20 mouse cellular contexts compared by ENCODE assay signal in the genomic region with DNA sequence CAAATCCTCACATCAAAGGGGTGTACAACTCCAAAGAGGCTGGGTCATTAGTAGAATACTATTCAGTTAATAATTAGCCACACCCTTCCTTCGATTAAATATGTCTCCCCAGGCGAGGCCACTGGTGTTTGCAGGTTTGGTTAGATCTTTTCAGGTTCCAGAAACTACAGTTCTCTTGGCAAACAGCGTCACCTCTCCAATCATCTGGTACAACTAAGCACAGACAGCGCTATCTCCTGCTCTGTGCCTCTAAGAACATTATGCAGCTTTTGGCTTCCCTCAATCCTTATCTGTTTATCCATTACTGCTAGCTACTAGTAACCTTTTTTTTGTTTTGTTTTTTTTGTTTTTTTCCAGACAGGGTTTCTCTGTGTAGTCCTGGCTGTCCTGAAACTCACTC. TPM values are rescaled to one million over a fixed set of nuclear protein-coding genes. Genes with fewer than 3 reads are reported as not detected.
"Had no signal": no experiment of that assay in that cellular context is flagged by ENCODE, and none has a peak within 500 bp of the region (broad histone marks: within the 10 kb centered on the region; RNA-seq: fewer than 3 reads in every experiment).

No protein-coding gene starts in this region.

- H3K36me3 ChIP-seq: midbrain, embryonic 10.5 days; midbrain, embryonic 12.5 days; neural tube, embryonic 13.5 days; neural tube, embryonic 15.5 days; stomach, embryonic 15.5 days had no signal

- H3K4me2 ChIP-seq: lung, embryonic 14.5 days; midbrain, embryonic 12.5 days; neural tube, embryonic 13.5 days; neural tube, embryonic 15.5 days; stomach, embryonic 15.5 days had no signal

- H3K9me3 ChIP-seq: megakaryocyte, embryonic 14.5 days; midbrain, embryonic 10.5 days; midbrain, embryonic 12.5 days; neural tube, embryonic 13.5 days; neural tube, embryonic 15.5 days; stomach, embryonic 15.5 days had no signal

- DNase-seq: lung, adult 18-20 months; lung, embryonic 14.5 days; lung, postnatal 10 days; lung, postnatal 4 days; midbrain, embryonic 14.5 days; right cerebral cortex, postnatal 14 days; thymus, adult 2 months; thymus, postnatal 25 days; thymus, postnatal 4 days had no signal

- ATAC-seq: midbrain, embryonic 16.5 days had no signal

- H3K27me3 ChIP-seq: midbrain, embryonic 12.5 days; neural tube, embryonic 13.5 days; neural tube, embryonic 15.5 days; stomach, embryonic 15.5 days had no signal

- H3K4me1 ChIP-seq: midbrain, embryonic 10.5 days; midbrain, embryonic 12.5 days; neural tube, embryonic 13.5 days; neural tube, embryonic 15.5 days; stomach, embryonic 15.5 days had no signal

- H3K27ac ChIP-seq: liver, embryonic 14.5 days; midbrain, embryonic 10.5 days; midbrain, embryonic 12.5 days; neural tube, embryonic 13.5 days; neural tube, embryonic 15.5 days; stomach, embryonic 15.5 days; stomach, postnatal 0 days had no signal

- H3K9ac ChIP-seq: liver, embryonic 14.5 days; lung, embryonic 14.5 days; midbrain, embryonic 12.5 days; neural tube, embryonic 13.5 days; neural tube, embryonic 15.5 days; stomach, embryonic 15.5 days had no signal

- H3K4me3 ChIP-seq: megakaryocyte, embryonic 14.5 days; midbrain, embryonic 10.5 days; midbrain, embryonic 12.5 days; myocyte; neural tube, embryonic 13.5 days; neural tube, embryonic 15.5 days; stomach, embryonic 15.5 days had no signal

RNA-seq across cellular contexts. Expression of a gene that starts 10.6 kb away (rescaled TPM):
- polyA plus RNA-seq: lung, embryonic 14.5 days; midbrain, embryonic 10.5 days; midbrain, embryonic 12.5 days; midbrain, embryonic 14.5 days; midbrain, embryonic 16.5 days; myocyte; neural tube, embryonic 11.5 days; neural tube, embryonic 13.5 days; neural tube, embryonic 15.5 days had no signal

RNA-seq across cellular contexts. Expression of a gene that starts 25.4 kb away (rescaled TPM):
- polyA plus RNA-seq: midbrain, embryonic 10.5 days; midbrain, embryonic 12.5 days; midbrain, embryonic 14.5 days; midbrain, embryonic 16.5 days; myocyte; neural tube, embryonic 13.5 days; neural tube, embryonic 15.5 days had no signal
